Mouse (Mus musculus) forebrain, embryonic 11.5 days (tissue): ENCODE results near the gene Tmem101. TPM values are rescaled to one million over a fixed set of nuclear protein-coding genes. Genes with fewer than 3 reads are reported as not detected.

Experiments
- ATAC-seq: fragments of 200-750 bp; cut with Nextera tagmentation; replicated peaks from 2 replicates; pipeline ENCODE4 v1.8.0; 2017; ENCODE audit warnings: moderate TSS enrichment; ENCODE audit not compliant: low FRiP score
- DNase-seq: peaks from one replicate; pipeline ENCODE4 v3.0.0-alpha.2; 2017; ENCODE audit warnings: low spot score
- H3K27ac ChIP-seq: fragments of 300-500 bp; sonication (generic); 2 replicates; pipeline ENCODE4 v1.5.1; 2014; ENCODE audit warnings: low read depth, low read length
- H3K27me3 ChIP-seq: fragments of 300-500 bp; sonication (generic); 2 replicates; pipeline ENCODE4 v1.6.1; 2014; ENCODE audit warnings: mild to moderate bottlenecking, low read length, mixed read lengths; ENCODE audit not compliant: control insufficient read depth, insufficient read depth
- H3K36me3 ChIP-seq: fragments of 300-500 bp; sonication (generic); 2 replicates; pipeline ENCODE4 v1.6.1; 2014; ENCODE audit warnings: mild to moderate bottlenecking, low read length, moderate library complexity, mixed read lengths; ENCODE audit not compliant: control insufficient read depth, insufficient read depth
- H3K4me1 ChIP-seq: fragments of 300-500 bp; sonication (generic); replicated peaks from 2 replicates; pipeline ENCODE4 v1.6.1; 2014; ENCODE audit warnings: low read length, mixed read lengths; ENCODE audit not compliant: control insufficient read depth, insufficient read depth
- H3K4me2 ChIP-seq: fragments of 300-500 bp; sonication (generic); 2 replicates; pipeline ENCODE4 v1.6.1; 2014; ENCODE audit warnings: low read depth, mild to moderate bottlenecking, low read length, moderate library complexity, mixed read lengths; ENCODE audit not compliant: severe bottlenecking
- H3K4me3 ChIP-seq: fragments of 300-500 bp; sonication (generic); 2 replicates; pipeline ENCODE4 v1.5.1; 2014; ENCODE audit warnings: low read depth, low read length
- H3K9ac ChIP-seq: fragments of 300-500 bp; sonication (generic); 2 replicates; pipeline ENCODE4 v1.6.1; 2014; ENCODE audit warnings: low read length
- H3K9me3 ChIP-seq: fragments of 300-500 bp; sonication (generic); 2 replicates; pipeline ENCODE4 v1.6.1; 2016; ENCODE audit warnings: low read length, mixed read lengths; ENCODE audit not compliant: control insufficient read depth
- WGBS: fragments of 180-500 bp; shearing (Covaris S2); extraction: QIAGEN DNeasy Blood & Tissue Kit; methylation state at CpG from one replicate; pipeline ENCODE4 v1.1.7; 2014; 5-methylcytosine and 5-hydroxymethylcytosine counted together
- polyA plus RNA-seq: library from polyadenylated mRNA; unstranded; fragments of >200 nt; fragmentation: Nextera tagmentation; extraction: Ambion mirVana; gene quantifications from 2 replicates; pipeline ENCODE4 v1.2.1, GENCODE M21; 2014

Tmem101 gene
- polyA plus RNA-seq, 1 experiment from 2014 or later, result 35.7 TPM

GRCm38 (mm10) chr11:102145471-102146001 lies 10.7 kb downstream of the Tmem101 start, which contains the start of gene Nags:
Gene Nags (plus strand): TSS chr11:102145513.
- Histone ChIP-seq H3K4me2 (peak within 1 kb of the TSS; percentile 31; the same call in 1 of the 2 replicates), H3K4me1 (peaks cover 11% of the 10 kb centered on the region), H3K9me3 (no peaks in the 10 kb centered on the region), H3K27ac (no peak within 1 kb of the TSS), H3K4me3 (peak within 1 kb of the TSS; percentile 15; the same call in 1 of the 2 replicates), H3K36me3 (no peaks in the 10 kb centered on the region), H3K9ac (no peak within 1 kb of the TSS), H3K27me3 (peaks cover 51% of the 10 kb centered on the region)
- no peak for ATAC-seq
- DNase-seq, result peak; percentile 69
- WGBS, result 2% methylated on average over 46 of the region's 50 CpGs

DNA sequence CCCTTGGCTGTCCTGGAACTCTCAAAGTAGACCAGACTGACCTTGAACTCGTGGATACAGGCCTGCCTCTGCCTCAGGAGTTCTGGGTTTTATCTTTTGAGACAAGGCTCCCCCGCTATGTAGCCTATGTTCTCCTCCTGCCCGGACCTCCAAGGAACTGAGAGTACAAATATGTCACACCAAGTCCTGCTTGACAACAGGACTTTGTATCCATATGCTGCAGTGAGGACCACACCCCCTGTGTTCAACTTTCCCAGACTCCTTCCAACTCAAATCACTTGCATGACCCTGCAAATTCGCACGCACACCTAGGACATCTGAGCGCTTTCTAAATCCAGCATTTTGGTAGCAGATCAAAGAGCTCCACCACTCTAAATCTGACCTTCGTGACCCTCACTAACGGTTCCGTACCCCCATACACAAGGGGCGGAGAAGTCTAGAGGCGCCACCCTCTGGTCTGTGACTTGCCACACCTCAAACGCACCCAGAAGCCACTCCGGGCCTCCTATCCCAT lies 11.2 kb downstream of the Tmem101 start:
- peak overlapping the region; percentile 15; the same call in 1 of the 2 replicates for H3K4me3 ChIP-seq
- peaks cover 51% of the 10 kb centered on the region for H3K27me3 ChIP-seq
- DNase-seq, result no peak
- 23% methylated on average over 13 of the region's 13 CpGs for WGBS
- ATAC-seq, result no peak
- H3K36me3 ChIP-seq, result no peaks in the 10 kb centered on the region
- H3K9ac ChIP-seq, result no peak overlapping the region
- H3K4me1 ChIP-seq, result peaks cover 11% of the 10 kb centered on the region
- H3K4me2 ChIP-seq, result peak overlapping the region; percentile 31; the same call in 1 of the 2 replicates
- H3K27ac ChIP-seq, result no peak overlapping the region
- H3K9me3 ChIP-seq, result no peaks in the 10 kb centered on the region

GRCm38 (mm10) chr11:102142355-102142754 lies 13.8 kb downstream of the Tmem101 start:
- H3K4me2 ChIP-seq, result no peak overlapping the region
- no peak overlapping the region for H3K4me3 ChIP-seq
- no peak overlapping the region for H3K27ac ChIP-seq
- peaks cover 33% of the 10 kb centered on the region for H3K27me3 ChIP-seq
- H3K9ac ChIP-seq, result no peak overlapping the region
- no peaks in the 10 kb centered on the region for H3K9me3 ChIP-seq
- peaks cover 13% of the 10 kb centered on the region for H3K4me1 ChIP-seq
- no peaks in the 10 kb centered on the region for H3K36me3 ChIP-seq
- DNase-seq, result no peak
- 76% methylated on average over 7 of the region's 7 CpGs for WGBS
- no peak for ATAC-seq

GRCm38 (mm10) chr11:102140508-102140907 lies 15.7 kb downstream of the Tmem101 start:
- H3K4me3 ChIP-seq, result no peak overlapping the region
- H3K9me3 ChIP-seq, result no peaks in the 10 kb centered on the region
- H3K9ac ChIP-seq, result no peak overlapping the region
- H3K27ac ChIP-seq, result no peak overlapping the region
- DNase-seq (peak; percentile 83), ATAC-seq (no peak)
- 2% methylated on average over 5 of the region's 5 CpGs for WGBS
- H3K36me3 ChIP-seq, result no peaks in the 10 kb centered on the region
- peaks cover 6% of the 10 kb centered on the region; the same call in 1 of the 2 replicates for H3K4me1 ChIP-seq
- H3K4me2 ChIP-seq, result no peak overlapping the region
- H3K27me3 ChIP-seq, result peaks cover 15% of the 10 kb centered on the region

GRCm38 (mm10) chr11:102138447-102138740 lies 17.8 kb downstream of the Tmem101 start:
- Histone ChIP-seq H3K36me3 (no peaks in the 10 kb centered on the region), H3K9ac (no peak overlapping the region), H3K27ac (no peak overlapping the region), H3K4me2 (peak overlapping the region; percentile 57), H3K4me3 (peak overlapping the region; percentile 17), H3K9me3 (no peaks in the 10 kb centered on the region), H3K27me3 (no peaks in the 10 kb centered on the region; the same call in 1 of the 2 replicates), H3K4me1 (0 out of 2 replicates have a peak, but pooled peaks cover 3% of the 10 kb centered on the region)
- DNase-seq (peak; percentile 87), ATAC-seq (no peak)
- WGBS, result 1% methylated on average over 18 of the region's 18 CpGs

- 0 out of 2 replicates have a peak, but pooled peaks cover 3% of the 10 kb centered on the region for H3K4me1 ChIP-seq
- H3K4me3 ChIP-seq, result peak overlapping the region; percentile 17
These were observed 18.4 kb downstream of the Tmem101 start for GRCm38 (mm10) chr11:102137625-102138446.

GRCm38 (mm10) chr11:102134516-102134915 lies 21.7 kb downstream of the Tmem101 start:
- Histone ChIP-seq H3K27ac (no peak overlapping the region), H3K4me1 (0 out of 2 replicates have a peak, but pooled peaks cover 3% of the 10 kb centered on the region), H3K9me3 (no peaks in the 10 kb centered on the region), H3K27me3 (no peaks in the 10 kb centered on the region; the same call in 1 of the 2 replicates), H3K9ac (no peak overlapping the region), H3K36me3 (no peaks in the 10 kb centered on the region), H3K4me2 (no peak overlapping the region), H3K4me3 (no peak overlapping the region)
- DNase-seq, result no peak
- no peak for ATAC-seq
- 18% methylated on average over 4 of the region's 4 CpGs for WGBS

More at GRCm38 (mm10) chr11:102137625-102138446, 18.4 kb downstream of the Tmem101 start:
- H3K27ac ChIP-seq, result no peak overlapping the region
- no peaks in the 10 kb centered on the region; the same call in 1 of the 2 replicates for H3K27me3 ChIP-seq
- peak overlapping the region; percentile 57 for H3K4me2 ChIP-seq
- no peaks in the 10 kb centered on the region for H3K36me3 ChIP-seq
- 45% methylated on average over 13 of the region's 13 CpGs for WGBS
- DNase-seq (no peak), ATAC-seq (no peak)
- H3K9me3 ChIP-seq, result no peaks in the 10 kb centered on the region
- no peak overlapping the region for H3K9ac ChIP-seq

DNA sequence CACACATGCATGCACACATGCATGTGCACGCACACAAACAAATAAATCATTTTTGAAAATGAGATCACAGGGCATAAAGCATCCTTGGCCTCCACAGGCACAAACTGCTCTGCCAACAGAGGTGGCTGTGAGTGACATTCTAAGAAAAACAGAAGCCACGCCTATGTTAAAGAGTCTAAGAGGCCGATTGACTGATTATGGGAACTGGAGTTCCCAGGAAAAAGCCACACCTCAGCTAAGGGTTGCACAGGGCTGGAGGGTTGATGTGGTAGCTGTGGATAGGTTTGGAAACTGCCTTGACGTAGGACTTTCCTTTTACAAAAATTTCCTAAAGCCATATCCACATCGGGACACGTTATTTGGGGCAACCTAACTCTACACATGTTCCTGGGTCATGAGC lies 38.8 kb downstream of the Tmem101 start:
- Histone ChIP-seq H3K9ac (no peak overlapping the region), H3K27ac (no peak overlapping the region), H3K9me3 (peaks cover 3% of the 10 kb centered on the region; the same call in 1 of the 2 replicates), H3K4me2 (no peak overlapping the region), H3K4me1 (no peaks in the 10 kb centered on the region), H3K27me3 (no peaks in the 10 kb centered on the region), H3K36me3 (no peaks in the 10 kb centered on the region), H3K4me3 (no peak overlapping the region)
- no peak for DNase-seq
- no peak for ATAC-seq
- WGBS, result 88% methylated on average over 6 of the region's 6 CpGs
